Mouse (Mus musculus): Measurements from ENCODE around the gene Nemp1.

DNA sequence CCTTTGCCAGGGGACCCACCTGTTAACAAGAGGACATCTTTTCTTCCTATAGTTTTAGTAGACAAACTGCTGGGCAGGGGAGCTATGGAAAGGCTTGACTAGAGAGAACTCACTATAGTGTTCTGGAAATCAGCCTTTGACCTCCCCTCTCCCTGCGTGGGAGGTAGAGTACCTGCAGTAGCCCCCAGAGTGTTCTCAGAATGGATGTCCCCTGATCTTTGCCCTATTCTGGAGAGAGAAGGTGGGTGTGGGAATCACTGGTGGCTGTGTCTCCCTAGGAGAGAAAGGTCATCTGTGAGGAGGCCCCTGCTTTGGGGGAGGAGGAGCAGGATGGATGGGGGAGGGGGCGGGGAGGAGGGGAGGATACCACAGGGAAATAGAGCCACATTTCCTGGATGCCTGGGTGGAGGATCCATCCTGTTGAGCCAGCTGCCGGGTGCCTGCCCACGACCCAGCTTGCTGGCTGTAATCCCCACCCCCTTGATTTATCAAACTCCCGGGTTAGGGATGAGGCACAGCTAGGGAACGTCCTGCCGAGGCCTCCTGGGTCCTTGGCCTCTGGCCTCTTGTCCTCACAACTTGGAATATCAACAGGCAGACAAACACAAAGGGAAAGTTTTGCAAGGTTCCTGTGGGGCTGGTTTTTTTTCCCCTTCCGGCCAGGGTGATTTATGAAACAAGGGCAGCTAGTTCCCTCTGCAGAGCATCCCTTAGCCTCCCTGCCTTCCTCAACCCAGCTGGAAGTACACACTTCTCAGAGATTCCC lies 82.3 kb downstream of the Nemp1 start:
- TF ChIP-seq ZNF384 (IDR thresholded peaks at IDR 0.05; ENCODE audit: low read depth, low read length) (no peak), HCFC1 (IDR thresholded peaks at IDR 0.05; ENCODE audit: borderline replicate concordance, insufficient read depth, low read length) (no peak), CHD2 (IDR thresholded peaks at IDR 0.05; ENCODE audit: low read depth, low read length) (no peak), ZC3H11A (IDR thresholded peaks at IDR 0.05; ENCODE audit: borderline replicate concordance, low read depth, low read length) (no peak), MAFK (IDR thresholded peaks at IDR 0.05; ENCODE audit: insufficient read depth, low read depth, low read length) (no peak)
